Mouse (Mus musculus): ENCODE data around the gene Foxn3. TPM values are rescaled to one million over a fixed set of nuclear protein-coding genes. Genes with fewer than 3 reads are reported as not detected.

The Foxn3 gene
- polyA plus RNA-seq, 1 experiment from 2014 or later: 95.8 TPM

GRCm38 (mm10) chr12:99454394-99454793 is 109.0 kb downstream of the Foxn3 start:
- peaks cover 26% of the 10 kb centered on the region for H3K4me1 ChIP-seq (ENCODE audit: control insufficient read depth, insufficient read depth, low read length)
- WGBS: 58% methylated on average over 9 of the region's 9 CpGs
- no peaks in the 10 kb centered on the region; the same call in 1 of the 2 replicates for H3K36me3 ChIP-seq (ENCODE audit: control insufficient read depth, insufficient read depth, low read length)
- H3K9ac ChIP-seq (replicated peaks; ENCODE audit: low read depth, low read length): no peak overlapping the region
- no peaks in the 10 kb centered on the region for H3K27me3 ChIP-seq (ENCODE audit: control insufficient read depth, insufficient read depth, low read length)
- no peaks in the 10 kb centered on the region for H3K9me3 ChIP-seq (ENCODE audit: control insufficient read depth, low read length)
- no peak overlapping the region for H3K4me2 ChIP-seq (ENCODE audit: low read depth, low read length)
- ATAC-seq (ENCODE audit: low read depth): no peak
- H3K4me3 ChIP-seq (ENCODE audit: low read depth, low read length): no peak overlapping the region
- H3K27ac ChIP-seq (ENCODE audit: low read depth, low read length): no peak overlapping the region

GRCm38 (mm10) chr12:99453797-99454196 is 109.6 kb downstream of the Foxn3 start:
- ATAC-seq (ENCODE audit: low read depth): peak; percentile 62; the same call in 1 of the 2 replicates
- 26% methylated on average over 4 of the region's 4 CpGs for WGBS

GRCm38 (mm10) chr12:99450076-99450475 is 113.3 kb downstream of the Foxn3 start:
- Histone ChIP-seq H3K4me1 (ENCODE audit: control insufficient read depth, insufficient read depth, low read length) (peaks cover 10% of the 10 kb centered on the region; the same call in 1 of the 2 replicates), H3K27me3 (ENCODE audit: control insufficient read depth, insufficient read depth, low read length) (no peaks in the 10 kb centered on the region), H3K4me3 (ENCODE audit: low read depth, low read length) (no peak overlapping the region), H3K27ac (ENCODE audit: low read depth, low read length) (no peak overlapping the region), H3K9ac (replicated peaks; ENCODE audit: low read depth, low read length) (no peak overlapping the region), H3K36me3 (ENCODE audit: control insufficient read depth, insufficient read depth, low read length) (no peaks in the 10 kb centered on the region; the same call in 1 of the 2 replicates), H3K4me2 (ENCODE audit: low read depth, low read length) (no peak overlapping the region), H3K9me3 (ENCODE audit: control insufficient read depth, low read length) (no peaks in the 10 kb centered on the region)
- WGBS: 92% methylated on average over 6 of the region's 6 CpGs
- no peak for ATAC-seq (ENCODE audit: low read depth)

More at GRCm38 (mm10) chr12:99453797-99454196, 109.6 kb downstream of the Foxn3 start:
- Histone ChIP-seq H3K9me3 (ENCODE audit: control insufficient read depth, low read length) (no peaks in the 10 kb centered on the region), H3K4me2 (ENCODE audit: low read depth, low read length) (no peak overlapping the region), H3K27ac (ENCODE audit: low read depth, low read length) (no peak overlapping the region), H3K4me1 (ENCODE audit: control insufficient read depth, insufficient read depth, low read length) (peaks cover 26% of the 10 kb centered on the region), H3K36me3 (ENCODE audit: control insufficient read depth, insufficient read depth, low read length) (no peaks in the 10 kb centered on the region; the same call in 1 of the 2 replicates), H3K27me3 (ENCODE audit: control insufficient read depth, insufficient read depth, low read length) (no peaks in the 10 kb centered on the region), H3K9ac (replicated peaks; ENCODE audit: low read depth, low read length) (no peak overlapping the region), H3K4me3 (ENCODE audit: low read depth, low read length) (no peak overlapping the region)

- WGBS: 92% methylated on average over 5 of the region's 5 CpGs
- H3K4me2 ChIP-seq (ENCODE audit: low read depth, low read length): no peak overlapping the region
- no peak for ATAC-seq (ENCODE audit: low read depth)
- no peaks in the 10 kb centered on the region for H3K4me1 ChIP-seq (ENCODE audit: control insufficient read depth, insufficient read depth, low read length)
- no peaks in the 10 kb centered on the region for H3K27me3 ChIP-seq (ENCODE audit: control insufficient read depth, insufficient read depth, low read length)
- H3K9ac ChIP-seq (replicated peaks; ENCODE audit: low read depth, low read length): no peak overlapping the region
- no peak overlapping the region for H3K27ac ChIP-seq (ENCODE audit: low read depth, low read length)
- H3K9me3 ChIP-seq (ENCODE audit: control insufficient read depth, low read length): no peaks in the 10 kb centered on the region
- H3K36me3 ChIP-seq (ENCODE audit: control insufficient read depth, insufficient read depth, low read length): no peaks in the 10 kb centered on the region; the same call in 1 of the 2 replicates
- H3K4me3 ChIP-seq (ENCODE audit: low read depth, low read length): no peak overlapping the region
Measured at GRCm38 (mm10) chr12:99447791-99448190, 115.6 kb downstream of the Foxn3 start.

DNA sequence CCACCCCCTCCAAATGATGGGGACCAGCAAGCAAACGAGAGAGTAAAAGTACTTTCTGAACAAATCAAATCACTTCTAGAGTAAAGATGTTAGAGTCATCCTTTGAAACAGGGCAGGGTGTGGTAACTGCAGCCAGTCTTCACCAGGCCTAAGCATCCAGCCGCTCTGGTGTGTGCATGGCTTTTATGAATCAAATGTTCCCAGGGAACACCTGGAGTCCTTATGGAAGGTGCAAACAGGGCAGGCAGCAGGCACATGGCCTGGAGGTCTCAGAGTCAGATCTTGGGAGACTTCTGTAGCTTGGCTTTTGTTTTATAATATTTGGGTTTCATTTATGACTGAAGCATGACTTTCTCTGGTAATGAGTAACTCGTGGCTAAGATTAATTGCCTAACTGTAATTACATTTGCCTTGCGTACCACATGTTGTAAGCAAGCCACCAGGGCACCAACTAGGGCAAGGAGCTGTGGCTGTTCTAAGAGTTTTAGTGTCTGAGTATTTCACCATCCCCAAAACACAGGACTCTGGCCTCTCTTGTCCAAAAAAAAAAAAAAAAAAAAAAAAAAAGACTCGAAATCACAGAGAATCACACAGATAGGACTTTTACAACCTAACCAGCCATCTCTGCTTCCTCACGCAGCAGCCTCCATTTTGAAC is 118.2 kb downstream of the Foxn3 start:
- no peaks in the 10 kb centered on the region for H3K9me3 ChIP-seq (ENCODE audit: control insufficient read depth, low read length)
- H3K4me3 ChIP-seq (ENCODE audit: low read depth, low read length): no peak overlapping the region
- ATAC-seq (ENCODE audit: low read depth): no peak
- 60% methylated on average over 6 of the region's 6 CpGs for WGBS
- H3K27ac ChIP-seq (ENCODE audit: low read depth, low read length): no peak overlapping the region
- no peaks in the 10 kb centered on the region for H3K27me3 ChIP-seq (ENCODE audit: control insufficient read depth, insufficient read depth, low read length)
- no peak overlapping the region for H3K4me2 ChIP-seq (ENCODE audit: low read depth, low read length)
- H3K4me1 ChIP-seq (ENCODE audit: control insufficient read depth, insufficient read depth, low read length): no peaks in the 10 kb centered on the region
- H3K36me3 ChIP-seq (ENCODE audit: control insufficient read depth, insufficient read depth, low read length): no peaks in the 10 kb centered on the region; the same call in 1 of the 2 replicates
- H3K9ac ChIP-seq (replicated peaks; ENCODE audit: low read depth, low read length): no peak overlapping the region

GRCm38 (mm10) chr12:99442819-99443218 is 120.6 kb downstream of the Foxn3 start:
- H3K4me2 ChIP-seq (ENCODE audit: low read depth, low read length): no peak overlapping the region
- no peaks in the 10 kb centered on the region for H3K36me3 ChIP-seq (ENCODE audit: control insufficient read depth, insufficient read depth, low read length)
- no peak overlapping the region for H3K4me3 ChIP-seq (ENCODE audit: low read depth, low read length)
- H3K27me3 ChIP-seq (ENCODE audit: control insufficient read depth, insufficient read depth, low read length): no peaks in the 10 kb centered on the region
- no peaks in the 10 kb centered on the region for H3K4me1 ChIP-seq (ENCODE audit: control insufficient read depth, insufficient read depth, low read length)
- H3K9me3 ChIP-seq (ENCODE audit: control insufficient read depth, low read length): no peaks in the 10 kb centered on the region
- no peak overlapping the region for H3K27ac ChIP-seq (ENCODE audit: low read depth, low read length)
- no peak overlapping the region for H3K9ac ChIP-seq (replicated peaks; ENCODE audit: low read depth, low read length)
- no peak for ATAC-seq (ENCODE audit: low read depth)
- 85% methylated on average over 3 of the region's 3 CpGs for WGBS

- 78% methylated on average over 4 of the region's 4 CpGs for WGBS
- Histone ChIP-seq H3K9me3 (ENCODE audit: control insufficient read depth, low read length) (no peaks in the 10 kb centered on the region), H3K4me1 (ENCODE audit: control insufficient read depth, insufficient read depth, low read length) (no peaks in the 10 kb centered on the region), H3K9ac (replicated peaks; ENCODE audit: low read depth, low read length) (no peak overlapping the region), H3K4me3 (ENCODE audit: low read depth, low read length) (no peak overlapping the region), H3K27ac (ENCODE audit: low read depth, low read length) (no peak overlapping the region), H3K4me2 (ENCODE audit: low read depth, low read length) (no peak overlapping the region), H3K27me3 (ENCODE audit: control insufficient read depth, insufficient read depth, low read length) (no peaks in the 10 kb centered on the region), H3K36me3 (ENCODE audit: control insufficient read depth, insufficient read depth, low read length) (no peaks in the 10 kb centered on the region)
- no peak for ATAC-seq (ENCODE audit: low read depth)
Measured at GRCm38 (mm10) chr12:99440953-99441352, 122.4 kb downstream of the Foxn3 start.

GRCm38 (mm10) chr12:99440022-99440421 is 123.4 kb downstream of the Foxn3 start:
- Histone ChIP-seq H3K27me3 (ENCODE audit: control insufficient read depth, insufficient read depth, low read length) (no peaks in the 10 kb centered on the region), H3K9me3 (ENCODE audit: control insufficient read depth, low read length) (no peaks in the 10 kb centered on the region), H3K4me1 (ENCODE audit: control insufficient read depth, insufficient read depth, low read length) (no peaks in the 10 kb centered on the region), H3K27ac (ENCODE audit: low read depth, low read length) (no peak overlapping the region), H3K4me3 (ENCODE audit: low read depth, low read length) (no peak overlapping the region), H3K36me3 (ENCODE audit: control insufficient read depth, insufficient read depth, low read length) (no peaks in the 10 kb centered on the region), H3K4me2 (ENCODE audit: low read depth, low read length) (no peak overlapping the region), H3K9ac (replicated peaks; ENCODE audit: low read depth, low read length) (no peak overlapping the region)
- ATAC-seq (ENCODE audit: low read depth): no peak
- WGBS: 68% methylated on average over 3 of the region's 3 CpGs

GRCm38 (mm10) chr12:99435189-99435588 is 128.2 kb downstream of the Foxn3 start:
- H3K9ac ChIP-seq (replicated peaks; ENCODE audit: low read depth, low read length): no peak overlapping the region
- no peak overlapping the region for H3K27ac ChIP-seq (ENCODE audit: low read depth, low read length)
- H3K4me3 ChIP-seq (ENCODE audit: low read depth, low read length): no peak overlapping the region
- WGBS: 93% methylated on average over 4 of the region's 4 CpGs
- no peaks in the 10 kb centered on the region for H3K9me3 ChIP-seq (ENCODE audit: control insufficient read depth, low read length)
- no peak for ATAC-seq (ENCODE audit: low read depth)
- H3K27me3 ChIP-seq (ENCODE audit: control insufficient read depth, insufficient read depth, low read length): no peaks in the 10 kb centered on the region
- H3K36me3 ChIP-seq (ENCODE audit: control insufficient read depth, insufficient read depth, low read length): no peaks in the 10 kb centered on the region
- H3K4me2 ChIP-seq (ENCODE audit: low read depth, low read length): no peak overlapping the region
- no peaks in the 10 kb centered on the region for H3K4me1 ChIP-seq (ENCODE audit: control insufficient read depth, insufficient read depth, low read length)
